Mouse (Mus musculus) cerebellum, adult 2 months (tissue): ENCODE results near the gene Fam243.

Experiments
- CTCF ChIP-seq: fragments of 200-500 bp; IDR thresholded peaks from 2 replicates; pipeline ENCODE4 v1.5.1; 2011; ENCODE audit warnings: low read depth, mild to moderate bottlenecking, control low read depth, low read length, moderate library complexity, borderline replicate concordance; ENCODE audit not compliant: insufficient read depth
- POLR2A ChIP-seq: fragments of 200-500 bp; IDR thresholded peaks from 2 replicates; pipeline ENCODE4 v1.6.1; 2011; ENCODE audit warnings: low read length, control low read depth, borderline replicate concordance; ENCODE audit not compliant: insufficient read depth

GRCm38 (mm10) chr16:92336280-92336679, 15.0 kb upstream of the Fam243 start:
- TF ChIP-seq CTCF (peak; percentile 94), POLR2A (no peak)
